Mouse (Mus musculus) left cerebral cortex, postnatal 36 days (tissue): ENCODE data around the gene F11. TPM values are rescaled to one million over a fixed set of nuclear protein-coding genes. Genes with fewer than 3 reads are reported as not detected.

ENCODE experiments used
- DNase-seq, 2 experiments: peaks; one replicate each; pipeline ENCODE4 v3.0.0; 2021 to 2022; ENCODE audit warnings: low spot score in 2 of 2, mixed read lengths in 1 of 2
- intact Hi-C: fragments of 180-260 bp; cut with DNase I; formaldehyde crosslinking; loops from one replicate; pipeline ENCODE4 v1.15.1; 2025
- total RNA-seq, 2 experiments: library from RNA; stranded (reverse); gene quantifications; 2 replicates each; pipeline ENCODE4 v1.2.3; 2021

Gene F11
- total RNA-seq, 2 experiments from 2014 or later, result not detected

GRCm38 (mm10) chr8:45253586-45253985 lies 8.2 kb downstream of the F11 start:
- intact Hi-C loops, result no loop called here
- DNase-seq, result no peak

DNA sequence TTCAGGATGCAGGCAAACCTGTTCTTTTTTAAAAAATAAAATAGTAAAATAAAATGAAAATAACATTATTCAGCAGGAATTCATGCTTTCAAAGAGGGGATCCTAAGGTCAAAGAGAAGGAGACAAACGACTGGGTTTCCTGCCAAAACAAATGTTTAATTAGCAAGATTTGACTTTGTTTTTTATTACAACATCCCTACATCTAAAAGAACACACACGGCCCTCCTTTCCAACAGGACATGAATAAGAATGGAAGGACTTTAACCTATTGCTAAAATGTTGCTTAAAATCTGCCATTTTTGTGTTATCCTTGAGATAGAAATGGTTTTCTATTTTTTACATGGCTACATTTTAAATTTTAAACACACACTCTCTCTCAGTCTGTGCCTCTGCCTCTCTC lies 8.7 kb downstream of the F11 start:
- intact Hi-C loops, result no loop called here
- no peak for DNase-seq

- DNase-seq, result no peak
- intact Hi-C loops, result no loop called here
Measured at GRCm38 (mm10) chr8:45246307-45246706, 15.5 kb downstream of the F11 start.

- no peak for DNase-seq
- intact Hi-C loops, result loop anchor here (5.0 kb wide), 1 partner anchor 302 kb away; the partner anchor contains the start of gene Fat1
Measured at GRCm38 (mm10) chr8:45239363-45239762, 22.5 kb downstream of the F11 start.

DNA sequence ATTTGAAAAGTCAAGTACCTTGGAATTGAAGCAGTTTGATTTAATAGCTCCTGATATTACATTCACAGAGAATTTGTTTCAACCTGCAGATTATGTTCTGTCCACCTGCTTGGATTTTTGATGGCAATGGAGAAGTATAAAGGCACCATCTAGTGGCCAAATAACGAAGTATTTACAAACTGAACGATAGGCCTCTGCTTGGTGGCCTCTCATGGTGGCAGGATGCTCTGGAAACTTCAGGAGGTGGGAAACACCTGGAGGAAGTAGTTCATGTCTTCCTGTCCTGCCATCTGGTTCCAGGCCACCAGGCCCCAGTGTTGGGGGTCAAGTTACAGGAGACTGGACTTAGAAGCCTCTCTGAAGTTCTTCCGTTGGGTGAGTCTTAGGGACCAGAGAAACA lies 23.5 kb downstream of the F11 start:
- DNase-seq, result no peak
- intact Hi-C loops, result loop anchor here (1.0 to 5.0 kb wide), 2 partner anchors 170 to 301 kb away; partner anchors contain the start of gene Fat1

DNA sequence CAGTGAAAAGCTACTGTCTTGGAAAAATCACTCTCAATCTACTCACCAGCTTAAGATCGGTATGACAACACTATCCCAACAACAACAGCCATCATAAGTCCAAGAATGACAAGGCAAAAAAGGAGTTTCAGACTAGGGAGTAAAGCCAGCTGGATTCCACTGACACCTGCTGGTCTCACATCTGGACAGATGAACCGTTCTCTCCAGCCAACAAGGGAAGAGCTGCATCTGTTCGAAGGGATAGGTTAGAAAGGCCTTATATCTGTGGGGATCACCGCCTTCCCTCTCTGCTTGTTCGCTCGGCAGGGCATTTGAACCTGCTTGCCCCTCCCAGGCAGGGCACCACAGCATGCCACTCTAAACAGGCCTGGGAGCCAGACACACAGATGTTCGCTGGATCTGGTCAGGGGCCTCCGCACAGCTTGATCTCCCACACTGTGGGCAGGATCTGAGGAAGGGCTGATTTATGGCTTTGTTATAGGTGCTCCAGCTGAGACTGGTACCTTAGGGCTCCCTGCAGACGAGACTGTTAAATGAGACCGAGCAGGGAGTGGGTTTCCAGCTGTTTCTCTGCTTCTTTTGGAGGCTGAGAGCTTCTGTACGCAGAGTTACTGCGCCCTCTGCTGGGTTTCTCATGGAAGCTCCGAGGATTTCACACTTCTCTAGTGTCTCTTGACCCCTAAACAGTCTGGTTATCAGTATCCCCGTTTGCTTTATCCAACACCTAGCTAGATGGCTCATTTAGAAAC lies 25.5 kb downstream of the F11 start:
- intact Hi-C loops, result loop anchor here (5.0 kb wide), 1 partner anchor 299 kb away; the partner anchor contains the start of gene Fat1
- DNase-seq, result peak; percentile 27 to 39

- intact Hi-C loops, result loop anchor here (5.0 kb wide), 1 partner anchor 298 kb away; the partner anchor contains the start of gene Fat1
- no peak for DNase-seq
Measured at GRCm38 (mm10) chr8:45235228-45235627, 26.6 kb downstream of the F11 start.

DNA sequence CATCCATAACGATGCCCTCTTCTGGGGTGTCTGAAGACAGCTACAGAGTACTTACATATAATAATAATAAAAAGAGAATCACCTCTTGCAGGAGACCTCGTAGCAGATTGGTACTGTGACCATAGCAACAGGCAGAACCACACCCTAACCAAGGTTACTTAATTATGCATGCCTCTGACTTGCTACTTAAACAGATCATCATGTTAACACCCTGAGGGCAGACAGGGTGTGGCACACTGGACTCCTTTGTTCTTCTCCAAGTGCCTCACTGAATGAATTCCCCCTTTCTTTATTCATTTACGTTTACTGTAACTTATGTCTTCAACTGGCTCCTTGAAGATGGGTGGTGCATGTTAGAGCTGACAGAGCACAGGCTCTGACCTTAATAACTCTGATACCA lies 28.6 kb downstream of the F11 start:
- intact Hi-C loops, result no loop called here

DNA sequence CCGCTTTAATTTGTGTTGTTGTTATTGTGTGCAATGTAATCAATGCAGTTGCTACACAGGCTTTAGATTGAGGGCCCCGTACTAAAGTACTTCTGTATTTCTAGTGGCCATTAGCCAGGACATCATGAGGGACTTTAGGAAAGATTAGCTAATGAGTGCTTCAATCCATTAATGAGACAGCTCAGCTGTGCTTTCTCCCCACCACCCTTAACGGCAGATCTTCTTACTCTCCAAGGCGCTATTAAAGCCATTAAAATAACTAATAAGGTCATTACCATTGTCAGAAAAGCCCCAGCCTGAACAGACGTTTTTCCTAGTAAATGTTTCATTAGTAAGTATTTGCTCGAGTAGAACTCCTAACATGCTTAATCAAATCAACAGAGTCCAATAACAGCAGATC lies 59.4 kb downstream of the F11 start:
- intact Hi-C loops, result no loop called here
- no peak for DNase-seq

More for the DNA sequence above, 28.6 kb downstream of the F11 start:
- DNase-seq, result no peak

- intact Hi-C loops, result no loop called here
- DNase-seq, result peak; percentile 42 to 45
Measured at GRCm38 (mm10) chr8:45201605-45202004, 60.2 kb downstream of the F11 start.

GRCm38 (mm10) chr8:45197294-45197693 lies 64.5 kb downstream of the F11 start:
- no peak for DNase-seq
- intact Hi-C loops, result no loop called here

GRCm38 (mm10) chr8:45195954-45196526 lies 65.8 kb downstream of the F11 start:
- intact Hi-C loops, result no loop called here
- DNase-seq, result no peak

Other genes with a start within 250 kb of the F11 start
- not detected for gene Mtnr1a, start 192.9 kb downstream of the F11 start, total RNA-seq
- not detected for gene Klkb1, start 32.8 kb upstream of the F11 start, total RNA-seq
- gene Gm45753, start 46.4 kb upstream of the F11 start, total RNA-seq, result not detected
- 1 to 10 TPM; 5.7 to 6.3 TPM for gene Cyp4v3, start 71.2 kb upstream of the F11 start, total RNA-seq
- gene Fam149a, start 120.3 kb upstream of the F11 start, total RNA-seq, result 10 to 100 TPM; 20.7 to 25.3 TPM
- 1 to 10 TPM; 7.5 to 8.1 TPM for gene Tlr3, start 149.0 kb upstream of the F11 start, total RNA-seq
- 100 to 1,000 TPM; 321 to 393 TPM for gene Sorbs2, start 245.8 kb upstream of the F11 start, total RNA-seq